Mouse (Mus musculus) retina, embryonic 14.5 days (tissue): ENCODE measurements around the gene Spata1.

Source experiments
- DNase-seq: peaks from one replicate; pipeline ENCODE4 v3.0.0-alpha.2; 2015; ENCODE audit warnings: low spot score

Spata1 gene

DNA sequence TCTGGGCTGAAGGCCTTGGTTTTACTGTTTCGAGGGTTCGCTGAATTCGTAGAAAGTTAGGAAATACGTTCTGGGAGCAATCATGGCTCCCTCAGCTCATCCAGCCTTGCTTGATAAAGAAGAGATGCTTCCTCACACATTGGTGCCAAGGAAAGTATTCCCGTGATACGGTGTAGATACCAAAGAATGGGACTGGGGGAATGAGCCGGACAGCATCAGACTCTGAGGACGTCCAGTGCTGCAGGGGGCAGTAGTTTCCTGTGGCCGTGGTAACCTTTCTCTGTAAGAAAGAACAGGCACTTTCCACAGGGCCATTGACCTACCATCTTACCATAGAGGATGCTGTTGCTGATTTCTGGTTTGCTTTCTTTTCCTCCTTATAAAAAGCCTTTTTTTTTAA, 80.0 kb downstream of the Spata1 start:
- DNase-seq = no peak

DNA sequence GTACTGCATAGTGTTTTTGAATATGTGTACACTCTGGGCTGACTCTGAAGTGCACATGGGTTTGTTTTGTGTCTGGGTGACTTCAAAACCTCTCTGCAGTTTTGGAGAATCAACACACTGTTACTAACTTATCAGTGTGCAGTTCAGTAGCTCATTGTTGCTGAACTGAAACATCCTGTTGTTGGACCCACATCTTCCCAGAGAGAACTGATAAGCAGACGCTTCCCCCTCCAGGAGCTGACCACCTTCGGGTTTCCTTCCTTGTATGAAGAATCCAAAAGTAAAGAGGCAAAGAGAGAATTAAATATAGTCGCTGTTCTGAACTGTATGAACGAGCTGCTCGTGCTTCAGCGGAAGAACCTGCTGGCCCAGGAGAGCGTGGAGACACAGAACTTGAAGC, 80.7 kb downstream of the Spata1 start:
- DNase-seq = no peak

DNA sequence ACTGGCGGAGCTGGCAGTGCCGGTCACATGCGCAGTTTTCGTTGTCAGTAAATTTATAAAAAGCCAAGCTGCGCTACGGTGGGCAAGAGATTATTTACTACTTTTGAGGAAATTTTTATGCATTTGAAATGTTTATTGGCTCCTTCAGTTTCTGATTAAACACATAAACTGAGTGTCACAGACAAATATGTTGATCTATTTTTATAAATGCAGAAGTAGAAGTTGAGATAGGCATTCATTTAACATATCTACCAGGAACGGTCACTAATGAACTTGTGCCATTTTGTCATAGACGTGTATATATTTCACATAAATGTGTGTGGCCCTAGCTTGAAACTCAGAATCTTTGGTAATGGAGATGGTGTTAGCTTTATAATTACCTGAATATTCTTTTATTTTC, 81.7 kb downstream of the Spata1 start:
- no peak for DNase-seq

DNA sequence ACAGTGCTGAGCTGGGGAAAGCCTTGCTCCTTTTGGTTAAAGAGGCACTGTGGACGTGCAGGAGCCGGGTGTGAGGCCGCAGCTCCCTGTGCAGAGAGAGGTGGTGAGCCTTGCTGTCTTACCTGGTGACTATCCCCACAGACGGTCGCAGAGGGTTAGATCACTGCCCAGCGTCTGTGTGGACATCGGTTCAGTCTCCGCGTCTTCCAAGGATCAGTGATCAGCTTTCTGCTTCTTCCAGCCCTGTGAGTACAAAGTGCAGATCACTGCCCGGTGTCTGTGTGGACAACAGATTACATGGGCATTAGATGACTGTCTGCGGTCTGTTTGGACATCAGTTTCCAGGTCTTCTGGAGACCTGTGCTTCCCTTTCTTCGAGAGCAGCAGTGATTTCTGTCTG, 85.0 kb downstream of the Spata1 start:
- DNase-seq = no peak

DNA sequence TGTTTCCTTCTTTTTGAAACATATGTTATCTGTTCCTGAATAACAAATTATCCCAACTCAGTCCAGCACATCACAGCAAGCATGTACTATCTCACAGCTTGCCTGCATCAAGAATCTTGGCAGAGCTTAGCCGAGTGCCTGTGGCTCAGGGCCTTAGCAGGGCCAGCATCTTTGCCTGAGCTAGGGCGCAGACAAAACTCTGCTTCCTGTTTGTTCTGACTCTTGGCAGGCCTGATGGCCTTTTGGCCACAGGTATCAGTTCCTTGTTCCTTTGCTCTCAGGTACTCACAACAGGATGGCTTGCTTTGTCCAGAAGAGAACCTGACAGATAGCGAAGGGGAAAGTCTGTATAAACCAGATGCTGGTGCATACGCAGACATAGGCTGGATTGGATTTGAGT, 85.6 kb downstream of the Spata1 start:
- DNase-seq = no peak

DNA sequence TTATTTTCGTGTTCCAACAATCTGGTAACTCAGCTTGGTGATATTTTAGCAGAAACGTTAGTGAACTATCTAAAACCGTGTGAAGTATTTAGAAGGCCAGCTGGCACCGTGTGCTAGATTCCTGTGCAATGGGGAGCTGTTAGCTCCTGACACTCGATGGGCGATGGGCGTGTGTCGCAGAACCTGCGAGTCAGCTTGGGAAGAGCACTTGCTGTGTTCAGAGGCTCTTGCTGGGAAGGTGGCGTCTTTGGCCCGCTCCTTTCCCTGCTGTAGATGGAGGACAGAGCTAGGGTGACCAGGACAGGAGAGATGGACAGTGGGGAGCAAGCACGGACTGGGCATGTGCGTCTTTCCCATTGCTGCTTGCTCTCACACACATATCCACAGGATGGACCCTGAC, 86.5 kb downstream of the Spata1 start:
- DNase-seq = no peak

DNA sequence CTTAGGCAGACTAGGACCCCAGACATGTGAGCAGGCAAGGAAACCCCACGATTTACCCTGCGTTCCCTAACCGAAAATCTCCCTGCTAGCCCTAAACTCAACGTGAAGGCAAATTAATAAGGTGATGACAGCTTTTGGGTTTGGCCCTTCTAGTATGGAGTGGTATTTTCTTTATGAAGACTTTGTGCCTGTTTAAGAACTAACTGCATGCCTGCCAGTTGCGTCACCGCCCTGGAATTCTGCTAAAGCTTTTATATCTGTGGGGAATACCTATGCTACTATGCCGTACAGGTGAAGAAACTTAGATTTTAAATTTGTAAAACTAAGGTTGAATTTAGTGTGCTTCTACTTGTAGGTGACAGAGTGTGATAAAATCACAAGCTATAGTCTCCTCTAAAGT, 87.1 kb downstream of the Spata1 start:
- no peak for DNase-seq

DNA sequence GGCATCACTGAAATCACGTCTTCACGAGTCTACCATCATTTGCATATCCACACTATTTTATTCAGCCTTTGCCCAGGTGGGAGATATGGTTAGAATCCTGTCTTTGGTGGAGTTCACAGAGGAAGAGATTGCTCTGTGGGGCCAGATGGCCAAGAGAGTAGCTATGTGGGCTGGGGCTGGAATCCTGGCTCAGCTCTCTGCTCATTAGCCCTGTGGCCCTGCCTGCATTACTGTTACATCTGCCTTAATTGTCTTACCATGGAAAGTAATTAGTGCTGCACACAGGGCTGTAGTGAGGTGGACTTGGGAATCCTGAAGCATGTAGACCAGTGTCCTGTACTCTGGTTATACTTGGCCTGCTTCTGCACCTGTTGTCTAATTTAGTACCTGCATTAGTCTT, 87.5 kb downstream of the Spata1 start:
- peak; percentile 35 for DNase-seq

DNA sequence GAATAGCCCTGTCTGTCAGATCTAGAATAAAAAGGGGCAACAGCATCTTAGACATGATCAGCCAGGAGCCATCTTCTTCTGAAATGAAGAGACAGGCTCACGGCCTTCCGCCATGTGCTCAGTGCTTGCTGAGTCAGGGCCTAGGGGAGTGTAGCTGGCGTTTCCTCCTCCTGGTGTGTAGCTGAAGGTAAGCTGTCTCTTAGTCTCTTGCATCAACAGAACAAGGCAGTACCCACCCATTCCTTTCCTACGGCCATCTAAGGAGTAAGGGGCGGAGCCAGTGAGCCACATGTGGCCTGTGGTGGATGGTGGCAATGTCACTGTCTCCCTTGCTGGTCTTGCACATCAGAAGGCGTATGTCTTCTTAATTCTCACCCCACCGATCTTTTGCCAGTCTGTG, 89.4 kb downstream of the Spata1 start:
- DNase-seq = no peak
